Mouse (Mus musculus) stomach, embryonic 15.5 days (tissue): ENCODE data around the gene Samd4. TPM values are rescaled to one million over a fixed set of nuclear protein-coding genes. Genes with fewer than 3 reads are reported as not detected.

ENCODE experiments used
- ATAC-seq: fragments of 200-750 bp; cut with Nextera tagmentation; 2 replicates; pipeline ENCODE4 v1.8.0; 2017; ENCODE audit warnings: low read depth, moderate number of reproducible peaks, moderate TSS enrichment; ENCODE audit not compliant: insufficient read depth, low FRiP score
- H3K27ac ChIP-seq: fragments of 300-500 bp; sonication (generic); 2 replicates; pipeline ENCODE4 v1.5.1; 2015; ENCODE audit warnings: mild to moderate bottlenecking, inconsistent platforms
- H3K27me3 ChIP-seq: fragments of 300-500 bp; sonication (generic); replicated peaks from 2 replicates; pipeline ENCODE4 v1.6.1; 2015; ENCODE audit warnings: inconsistent platforms
- H3K36me3 ChIP-seq: fragments of 300-500 bp; sonication (generic); 2 replicates; pipeline ENCODE4 v1.6.1; 2015; ENCODE audit warnings: inconsistent platforms
- H3K4me1 ChIP-seq: fragments of 300-500 bp; sonication (generic); 2 replicates; pipeline ENCODE4 v1.6.1; 2015; ENCODE audit warnings: inconsistent platforms
- H3K4me2 ChIP-seq: fragments of 300-500 bp; sonication (generic); 2 replicates; pipeline ENCODE4 v1.6.1; 2015; ENCODE audit warnings: mild to moderate bottlenecking, inconsistent platforms
- H3K4me3 ChIP-seq: fragments of 300-500 bp; sonication (generic); replicated peaks from 2 replicates; pipeline ENCODE4 v1.5.1; 2015; ENCODE audit warnings: inconsistent platforms
- H3K9ac ChIP-seq: fragments of 300-500 bp; sonication (generic); 2 replicates; pipeline ENCODE4 v1.6.1; 2015; ENCODE audit warnings: inconsistent platforms
- H3K9me3 ChIP-seq: fragments of 300-500 bp; sonication (generic); 2 replicates; pipeline ENCODE4 v1.6.1; 2016; ENCODE audit warnings: inconsistent platforms
- WGBS: fragments of 180-500 bp; shearing (Covaris S2); methylation state at CpG from one replicate; pipeline ENCODE4 v1.1.7; 2015; 5-methylcytosine and 5-hydroxymethylcytosine counted together
- polyA plus RNA-seq: library from polyadenylated mRNA; unstranded; fragments of >200 nt; fragmentation: Nextera tagmentation; extraction: Ambion mirVana; gene quantifications from 2 replicates; pipeline ENCODE4 v1.2.1, GENCODE M21; 2015

Gene Samd4
- polyA plus RNA-seq, 1 experiment from 2014 or later = 7.1 TPM

GRCm38 (mm10) chr14:47051743-47052610 lies 169.3 kb downstream of the Samd4 start:
- H3K4me3 ChIP-seq = no peak overlapping the region
- no peaks in the 10 kb centered on the region for H3K9me3 ChIP-seq
- no peaks in the 10 kb centered on the region for H3K27me3 ChIP-seq
- H3K27ac ChIP-seq = no peak overlapping the region
- no peaks in the 10 kb centered on the region for H3K4me1 ChIP-seq
- no peaks in the 10 kb centered on the region for H3K36me3 ChIP-seq
- WGBS = 82% methylated on average over 5 of the region's 5 CpGs
- no peak overlapping the region for H3K9ac ChIP-seq
- ATAC-seq = no peak
- H3K4me2 ChIP-seq = no peak overlapping the region

GRCm38 (mm10) chr14:47053101-47053500 lies 170.4 kb downstream of the Samd4 start:
- H3K4me1 ChIP-seq = no peaks in the 10 kb centered on the region
- H3K27me3 ChIP-seq = no peaks in the 10 kb centered on the region
- 94% methylated on average over 1 of the region's 1 CpGs for WGBS
- H3K4me2 ChIP-seq = no peak overlapping the region
- H3K36me3 ChIP-seq = no peaks in the 10 kb centered on the region
- no peak overlapping the region for H3K9ac ChIP-seq
- no peak overlapping the region for H3K27ac ChIP-seq
- ATAC-seq = no peak
- H3K9me3 ChIP-seq = no peaks in the 10 kb centered on the region
- H3K4me3 ChIP-seq = no peak overlapping the region

GRCm38 (mm10) chr14:47053824-47054223 lies 171.2 kb downstream of the Samd4 start:
- Histone ChIP-seq H3K4me1 (no peaks in the 10 kb centered on the region), H3K9ac (no peak overlapping the region), H3K4me3 (no peak overlapping the region), H3K36me3 (no peaks in the 10 kb centered on the region), H3K4me2 (no peak overlapping the region), H3K9me3 (no peaks in the 10 kb centered on the region), H3K27ac (no peak overlapping the region), H3K27me3 (no peaks in the 10 kb centered on the region)
- no peak for ATAC-seq
- WGBS = 89% methylated on average over 5 of the region's 5 CpGs

GRCm38 (mm10) chr14:47058969-47059368 lies 176.3 kb downstream of the Samd4 start:
- 90% methylated on average over 2 of the region's 2 CpGs for WGBS
- Histone ChIP-seq H3K4me1 (no peaks in the 10 kb centered on the region), H3K36me3 (no peaks in the 10 kb centered on the region), H3K9me3 (no peaks in the 10 kb centered on the region), H3K27me3 (no peaks in the 10 kb centered on the region), H3K4me2 (no peak overlapping the region), H3K27ac (no peak overlapping the region), H3K9ac (no peak overlapping the region), H3K4me3 (no peak overlapping the region)
- ATAC-seq = no peak

DNA sequence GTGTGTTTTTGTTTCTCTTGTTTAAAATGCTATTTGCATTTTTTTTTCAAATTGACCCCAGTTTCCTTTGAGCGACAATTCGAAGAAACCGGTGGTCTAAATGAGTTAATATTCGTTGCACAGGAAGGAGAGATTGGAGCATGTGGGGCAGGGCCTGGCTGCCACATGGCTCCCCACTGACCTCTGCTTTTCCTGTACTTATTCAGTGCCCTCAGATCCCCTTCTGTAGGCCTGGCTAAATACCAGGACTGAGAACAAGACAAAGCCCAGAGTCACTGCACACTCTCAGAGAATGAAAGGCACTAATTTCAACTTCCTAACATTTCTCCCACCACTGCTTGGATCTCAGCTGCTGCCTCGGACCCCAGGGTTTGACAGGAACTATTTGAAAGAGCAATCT lies 182.4 kb downstream of the Samd4 start:
- no peaks in the 10 kb centered on the region for H3K4me1 ChIP-seq
- no peaks in the 10 kb centered on the region for H3K9me3 ChIP-seq
- no peak overlapping the region for H3K9ac ChIP-seq
- no peak overlapping the region for H3K4me2 ChIP-seq
- H3K36me3 ChIP-seq = no peaks in the 10 kb centered on the region
- no peak overlapping the region for H3K27ac ChIP-seq
- WGBS = 48% methylated on average over 5 of the region's 5 CpGs
- no peak for ATAC-seq
- H3K27me3 ChIP-seq = no peaks in the 10 kb centered on the region
- H3K4me3 ChIP-seq = no peak overlapping the region

DNA sequence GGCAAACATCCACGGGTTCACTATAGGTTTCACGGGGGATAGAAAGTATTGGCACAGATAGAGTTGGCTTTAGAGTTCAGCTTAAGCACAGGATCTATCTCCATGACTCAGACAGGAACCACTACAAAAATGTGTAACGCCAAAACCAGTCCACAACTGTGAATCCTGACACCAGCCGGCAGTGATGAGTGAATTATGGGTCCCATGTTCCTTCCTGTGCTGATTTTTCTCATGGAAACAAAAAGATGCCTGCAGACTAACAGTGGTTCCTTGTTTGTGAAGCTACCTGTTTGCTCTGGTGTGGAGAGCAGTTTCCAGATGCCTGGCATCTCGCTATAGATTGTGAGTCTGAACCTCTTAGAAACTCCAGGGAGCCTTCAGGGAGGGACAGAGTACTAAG lies 184.2 kb downstream of the Samd4 start:
- Histone ChIP-seq H3K27ac (no peak overlapping the region), H3K4me3 (no peak overlapping the region), H3K4me2 (no peak overlapping the region), H3K9me3 (no peaks in the 10 kb centered on the region), H3K4me1 (no peaks in the 10 kb centered on the region), H3K27me3 (no peaks in the 10 kb centered on the region), H3K9ac (no peak overlapping the region), H3K36me3 (no peaks in the 10 kb centered on the region)
- ATAC-seq = no peak
- 68% methylated on average over 5 of the region's 5 CpGs for WGBS

DNA sequence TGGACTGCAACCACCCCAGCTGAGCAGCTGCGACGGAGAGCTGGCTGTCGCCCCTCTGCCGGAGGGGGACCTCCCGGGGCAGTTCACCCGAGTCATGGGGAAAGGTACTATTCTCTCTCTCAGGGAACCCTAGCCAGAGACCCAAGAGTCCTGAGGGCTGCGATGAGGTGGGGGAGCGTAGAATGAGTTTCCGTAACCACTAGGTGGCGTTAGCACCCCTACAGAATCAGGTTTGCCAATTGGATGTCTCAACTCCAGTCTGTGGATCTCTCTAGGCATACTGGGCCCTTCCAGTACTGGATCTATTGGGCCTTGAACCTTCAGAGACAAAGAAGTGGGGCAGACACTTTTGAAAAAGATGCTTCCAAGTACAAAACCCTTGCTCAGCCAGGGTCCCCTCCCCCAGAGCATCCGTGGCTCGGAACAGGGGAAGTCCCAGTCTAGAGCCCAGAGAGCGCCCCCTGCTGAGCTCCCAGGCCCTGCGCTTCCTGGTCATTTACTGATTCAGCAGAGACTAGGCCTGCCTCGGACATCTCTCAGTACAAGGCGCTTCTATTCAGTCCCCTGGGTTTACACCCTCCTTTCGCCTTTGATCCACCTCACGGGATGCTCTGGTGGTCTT lies 191.5 kb downstream of the Samd4 start:
- WGBS = 71% methylated on average over 18 of the region's 18 CpGs
- H3K9ac ChIP-seq = no peak overlapping the region
- ATAC-seq = no peak

DNA sequence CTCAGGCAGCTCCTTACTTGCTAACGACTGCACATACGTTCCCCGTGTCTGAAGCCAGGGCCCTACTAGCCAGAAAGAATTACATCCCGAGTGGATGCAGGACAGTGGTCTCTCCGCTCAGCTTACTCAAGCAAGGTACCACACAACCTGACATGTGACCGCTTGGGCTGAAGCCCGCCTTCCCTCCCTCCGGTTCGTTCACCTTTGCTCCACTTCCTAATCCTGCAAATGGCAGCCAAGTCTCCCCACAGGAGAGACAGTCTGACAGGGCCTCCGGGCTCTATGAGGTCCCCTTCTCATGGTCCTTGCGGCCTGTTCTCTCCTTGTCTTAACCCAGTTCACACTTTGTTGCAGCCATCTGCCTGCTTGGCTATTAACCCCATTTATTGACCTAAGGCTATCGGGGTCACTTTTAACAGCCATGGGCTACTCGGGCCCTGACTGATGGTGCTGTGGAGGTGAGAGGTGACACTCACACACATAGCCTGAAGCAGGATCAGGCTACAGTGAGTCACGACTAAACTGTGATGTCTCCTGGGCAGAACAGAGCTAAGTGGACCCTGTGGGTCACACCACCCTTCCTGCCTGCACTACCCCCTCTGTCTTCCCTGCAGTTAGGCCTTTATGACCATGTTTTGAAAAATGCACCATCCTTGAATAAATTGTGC lies 192.5 kb downstream of the Samd4 start:
- H3K9ac ChIP-seq = no peak overlapping the region
- no peak for ATAC-seq
- H3K4me2 ChIP-seq = no peak overlapping the region
- no peak overlapping the region for H3K27ac ChIP-seq
- no peaks in the 10 kb centered on the region for H3K4me1 ChIP-seq
- no peaks in the 10 kb centered on the region for H3K27me3 ChIP-seq
- no peaks in the 10 kb centered on the region for H3K9me3 ChIP-seq
- WGBS = 78% methylated on average over 14 of the region's 14 CpGs
- H3K36me3 ChIP-seq = no peaks in the 10 kb centered on the region
- H3K4me3 ChIP-seq = no peak overlapping the region

More for the DNA sequence above, 191.5 kb downstream of the Samd4 start:
- Histone ChIP-seq H3K4me3 (no peak overlapping the region), H3K4me2 (no peak overlapping the region), H3K27ac (no peak overlapping the region), H3K27me3 (no peaks in the 10 kb centered on the region), H3K9me3 (no peaks in the 10 kb centered on the region), H3K36me3 (no peaks in the 10 kb centered on the region), H3K4me1 (no peaks in the 10 kb centered on the region)

GRCm38 (mm10) chr14:47075856-47076255 lies 193.2 kb downstream of the Samd4 start:
- no peak overlapping the region for H3K9ac ChIP-seq
- no peaks in the 10 kb centered on the region for H3K9me3 ChIP-seq
- H3K4me2 ChIP-seq = no peak overlapping the region
- H3K36me3 ChIP-seq = no peaks in the 10 kb centered on the region
- no peak overlapping the region for H3K4me3 ChIP-seq
- 90% methylated on average over 5 of the region's 5 CpGs for WGBS
- no peaks in the 10 kb centered on the region for H3K4me1 ChIP-seq
- H3K27ac ChIP-seq = no peak overlapping the region
- ATAC-seq = no peak
- no peaks in the 10 kb centered on the region for H3K27me3 ChIP-seq

- ATAC-seq = no peak
- Histone ChIP-seq H3K4me3 (no peak overlapping the region), H3K4me2 (no peak overlapping the region), H3K9me3 (no peaks in the 10 kb centered on the region), H3K36me3 (no peaks in the 10 kb centered on the region), H3K9ac (no peak overlapping the region), H3K4me1 (no peaks in the 10 kb centered on the region), H3K27ac (no peak overlapping the region), H3K27me3 (no peaks in the 10 kb centered on the region)
- WGBS = 89% methylated on average over 14 of the region's 14 CpGs
Observed at GRCm38 (mm10) chr14:47076956-47077575, 194.4 kb downstream of the Samd4 start.

- WGBS = 78% methylated on average over 3 of the region's 3 CpGs
- Histone ChIP-seq H3K27me3 (no peaks in the 10 kb centered on the region), H3K36me3 (no peaks in the 10 kb centered on the region), H3K27ac (no peak overlapping the region), H3K4me1 (no peaks in the 10 kb centered on the region), H3K9ac (no peak overlapping the region), H3K4me2 (no peak overlapping the region), H3K9me3 (no peaks in the 10 kb centered on the region), H3K4me3 (no peak overlapping the region)
- ATAC-seq = no peak
Observed at GRCm38 (mm10) chr14:47077576-47077970, 194.9 kb downstream of the Samd4 start.

- H3K4me1 ChIP-seq = no peaks in the 10 kb centered on the region
- H3K4me3 ChIP-seq = no peak overlapping the region
- no peak overlapping the region for H3K27ac ChIP-seq
- no peaks in the 10 kb centered on the region for H3K36me3 ChIP-seq
- H3K9ac ChIP-seq = no peak overlapping the region
- no peak for ATAC-seq
- H3K9me3 ChIP-seq = no peaks in the 10 kb centered on the region
- WGBS = 87% methylated on average over 7 of the region's 7 CpGs
- no peak overlapping the region for H3K4me2 ChIP-seq
- H3K27me3 ChIP-seq = no peaks in the 10 kb centered on the region
Observed at GRCm38 (mm10) chr14:47079911-47080310, 197.3 kb downstream of the Samd4 start.
